Mouse (Mus musculus): Measurements from ENCODE around the gene Ccnd2. TPM values are rescaled to one million over a fixed set of nuclear protein-coding genes. Genes with fewer than 3 reads are reported as not detected.

Gene Ccnd2
- 957 and 1,016 TPM in 2 replicates for polyA plus RNA-seq (2014; fragmentation: Nextera tagmentation; extraction: Ambion mirVana)

DNA sequence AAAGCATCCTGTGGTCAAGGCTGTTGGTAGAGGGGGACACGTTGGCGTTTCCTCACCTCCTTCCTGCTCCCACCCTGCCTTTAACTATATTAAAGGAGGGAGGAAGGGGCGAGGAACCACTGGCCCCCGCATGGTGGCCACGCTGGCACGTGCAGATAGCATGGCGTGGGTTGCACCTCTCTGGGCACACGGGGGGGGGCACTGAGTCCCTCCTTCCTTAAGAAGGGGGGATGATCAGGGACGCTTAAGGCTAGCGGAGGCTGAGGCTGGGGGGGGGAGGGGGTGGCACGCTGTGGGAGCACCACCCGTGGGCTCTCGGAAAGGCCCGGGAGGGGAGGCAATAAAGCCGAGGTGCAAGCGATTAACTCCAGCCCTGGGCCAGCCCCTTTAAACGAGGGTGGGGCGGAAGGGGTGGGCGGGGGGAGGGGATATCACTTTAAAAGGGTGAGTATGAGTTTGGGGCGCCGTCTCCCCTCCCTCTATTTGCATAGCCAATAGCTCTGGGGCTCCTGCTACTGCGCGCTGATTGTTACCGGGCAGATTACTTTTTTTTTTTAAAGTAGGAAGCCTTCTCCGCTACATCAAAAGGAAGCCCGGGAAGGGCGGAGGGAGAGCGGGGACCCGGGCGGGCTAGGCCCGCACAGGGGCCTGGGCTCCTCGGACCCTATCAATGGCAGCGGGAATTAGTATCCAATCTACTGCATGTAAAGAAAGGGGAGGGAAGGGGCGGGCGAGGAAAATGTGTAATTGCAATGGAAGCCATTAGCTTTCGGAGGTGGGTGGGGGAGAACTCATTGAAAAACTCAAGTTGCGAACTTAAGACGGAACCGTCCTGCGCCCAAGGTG lies at the start of gene Ccnd2:
Gene Ccnd2, minus strand, starts transcription at position 88 of the 846 bp plus-strand sequence.
- DNase-seq (ENCODE audit: low spot score), result peak; percentile 93
- H3K36me3 ChIP-seq (replicated peaks; ENCODE audit: control insufficient read depth, insufficient read depth, low read depth, low read length), result no peaks in the 10 kb centered on the region
- under 1% methylated on average over 40 of the region's 40 CpGs for WGBS
- H3K4me2 ChIP-seq (ENCODE audit: low read depth, low read length), result peak within 1 kb of the TSS; percentile 84
- peak; percentile 68 for ATAC-seq (replicated peaks; ENCODE audit: insufficient number of reproducible peaks, low FRiP score, low TSS enrichment, low read depth)
- no peaks in the 10 kb centered on the region for H3K9me3 ChIP-seq (replicated peaks; ENCODE audit: control insufficient read depth, low read length)
- peak within 1 kb of the TSS; percentile 79 for H3K4me3 ChIP-seq (ENCODE audit: low read depth, low read length)
- H3K9ac ChIP-seq (replicated peaks; ENCODE audit: low read length), result peak within 1 kb of the TSS; percentile 68
- peaks cover 16% of the 10 kb centered on the region for H3K4me1 ChIP-seq (ENCODE audit: control insufficient read depth, insufficient read depth, low read length)
- no peaks in the 10 kb centered on the region for H3K27me3 ChIP-seq (ENCODE audit: control insufficient read depth, insufficient read depth, low read length)
- H3K27ac ChIP-seq (replicated peaks; ENCODE audit: low read depth, low read length), result peak within 1 kb of the TSS; percentile 92

DNA sequence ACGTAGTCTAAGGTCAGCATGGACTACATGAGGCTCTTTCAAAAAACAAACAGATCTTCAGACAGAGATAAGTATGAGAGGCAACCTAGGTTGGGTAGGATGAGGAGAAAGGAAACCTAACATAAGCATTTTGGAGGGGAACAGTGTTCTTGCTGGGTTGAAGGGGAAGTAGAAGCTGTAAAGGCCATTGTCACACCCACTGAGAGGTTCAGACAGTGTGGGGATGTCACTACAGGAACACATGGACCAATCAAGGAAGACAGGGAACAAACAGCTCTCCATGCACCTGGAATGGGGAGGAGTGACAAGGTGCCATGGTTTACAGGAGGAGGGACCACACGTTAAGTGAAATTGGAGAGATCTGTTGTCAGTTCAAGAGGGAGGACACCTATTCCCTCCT lies 45.0 kb upstream of the Ccnd2 start:
- H3K9ac ChIP-seq (replicated peaks; ENCODE audit: low read length), result no peak overlapping the region
- H3K36me3 ChIP-seq (replicated peaks; ENCODE audit: control insufficient read depth, insufficient read depth, low read depth, low read length), result no peaks in the 10 kb centered on the region
- H3K4me3 ChIP-seq (ENCODE audit: low read depth, low read length), result no peak overlapping the region
- H3K27me3 ChIP-seq (ENCODE audit: control insufficient read depth, insufficient read depth, low read length), result no peaks in the 10 kb centered on the region
- ATAC-seq (replicated peaks; ENCODE audit: insufficient number of reproducible peaks, low FRiP score, low TSS enrichment, low read depth) (no peak), DNase-seq (ENCODE audit: low spot score) (no peak)
- H3K9me3 ChIP-seq (replicated peaks; ENCODE audit: control insufficient read depth, low read length), result no peaks in the 10 kb centered on the region
- no peak overlapping the region for H3K4me2 ChIP-seq (ENCODE audit: low read depth, low read length)
- WGBS, result 86% methylated on average over 2 of the region's 2 CpGs
- no peaks in the 10 kb centered on the region for H3K4me1 ChIP-seq (ENCODE audit: control insufficient read depth, insufficient read depth, low read length)
- H3K27ac ChIP-seq (replicated peaks; ENCODE audit: low read depth, low read length), result no peak overlapping the region

DNA sequence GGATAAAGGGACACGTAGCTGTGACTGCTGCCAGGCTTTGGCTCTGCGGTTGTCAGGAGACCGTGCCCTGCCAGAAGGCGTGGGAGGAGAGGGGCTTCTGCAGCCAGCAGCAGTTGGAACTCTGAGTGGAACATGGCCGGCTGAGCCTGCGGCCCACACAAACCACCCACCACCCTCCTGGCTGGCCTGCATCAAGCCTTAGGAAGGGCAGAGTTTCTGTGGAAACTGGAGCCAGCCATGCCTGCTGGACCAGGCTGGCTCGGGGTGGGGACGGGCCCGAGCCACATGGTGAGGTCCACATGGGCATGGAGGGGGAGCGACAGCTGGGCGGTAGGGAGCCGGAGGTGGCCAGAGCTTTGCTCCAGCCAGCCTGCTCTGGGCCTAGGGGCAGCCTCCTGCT lies 29.3 kb upstream of the Ccnd2 start:
- H3K9ac ChIP-seq (replicated peaks; ENCODE audit: low read length), result no peak overlapping the region
- no peak overlapping the region for H3K4me3 ChIP-seq (ENCODE audit: low read depth, low read length)
- no peaks in the 10 kb centered on the region for H3K9me3 ChIP-seq (replicated peaks; ENCODE audit: control insufficient read depth, low read length)
- ATAC-seq (replicated peaks; ENCODE audit: insufficient number of reproducible peaks, low FRiP score, low TSS enrichment, low read depth) (no peak), DNase-seq (ENCODE audit: low spot score) (no peak)
- 84% methylated on average over 12 of the region's 12 CpGs for WGBS
- H3K36me3 ChIP-seq (replicated peaks; ENCODE audit: control insufficient read depth, insufficient read depth, low read depth, low read length), result no peaks in the 10 kb centered on the region
- no peaks in the 10 kb centered on the region; the same call in 1 of the 2 replicates for H3K4me1 ChIP-seq (ENCODE audit: control insufficient read depth, insufficient read depth, low read length)
- H3K27ac ChIP-seq (replicated peaks; ENCODE audit: low read depth, low read length), result no peak overlapping the region
- no peak overlapping the region for H3K4me2 ChIP-seq (ENCODE audit: low read depth, low read length)
- H3K27me3 ChIP-seq (ENCODE audit: control insufficient read depth, insufficient read depth, low read length), result no peaks in the 10 kb centered on the region

DNA sequence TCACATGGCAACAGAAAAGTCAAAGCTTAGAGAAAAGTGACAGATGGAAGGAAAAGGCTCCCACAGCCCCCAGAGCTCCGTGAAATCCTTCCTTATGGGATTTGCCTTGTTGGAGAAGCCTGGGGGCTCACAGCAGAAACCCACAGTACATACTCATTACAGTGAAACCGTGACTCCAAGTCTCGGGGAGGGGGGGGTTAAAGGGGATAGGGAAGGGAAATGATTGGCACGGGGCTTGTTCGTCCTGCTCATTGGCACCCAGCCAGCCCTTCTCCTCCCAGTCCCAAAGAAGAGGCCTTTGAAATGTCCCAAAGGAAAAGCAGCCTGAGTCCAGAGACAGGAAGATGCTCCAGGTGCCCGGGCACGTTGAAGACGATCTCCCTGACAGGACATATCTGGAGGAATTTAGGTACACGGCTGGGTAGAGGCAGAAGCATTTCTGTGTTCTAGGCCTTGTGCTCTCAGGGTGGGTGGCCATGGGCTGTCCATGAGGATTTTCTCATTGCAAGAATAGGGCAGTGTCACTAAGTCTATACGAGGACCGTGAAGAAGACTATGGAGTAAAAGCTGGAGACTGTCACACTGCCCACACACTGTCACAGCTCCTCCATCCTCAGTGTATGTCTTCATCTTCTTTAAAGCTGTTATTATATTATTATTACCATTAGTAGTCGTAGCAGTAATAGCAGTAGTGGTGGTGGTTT lies 27.2 kb upstream of the Ccnd2 start:
- no peaks in the 10 kb centered on the region for H3K9me3 ChIP-seq (replicated peaks; ENCODE audit: control insufficient read depth, low read length)
- H3K36me3 ChIP-seq (replicated peaks; ENCODE audit: control insufficient read depth, insufficient read depth, low read depth, low read length), result no peaks in the 10 kb centered on the region
- H3K9ac ChIP-seq (replicated peaks; ENCODE audit: low read length), result no peak overlapping the region
- H3K4me2 ChIP-seq (ENCODE audit: low read depth, low read length), result no peak overlapping the region
- ATAC-seq (replicated peaks; ENCODE audit: insufficient number of reproducible peaks, low FRiP score, low TSS enrichment, low read depth) (no peak), DNase-seq (ENCODE audit: low spot score) (peak; percentile 27)
- no peaks in the 10 kb centered on the region for H3K27me3 ChIP-seq (ENCODE audit: control insufficient read depth, insufficient read depth, low read length)
- 61% methylated on average over 12 of the region's 12 CpGs for WGBS
- no peak overlapping the region for H3K4me3 ChIP-seq (ENCODE audit: low read depth, low read length)
- no peaks in the 10 kb centered on the region; the same call in 1 of the 2 replicates for H3K4me1 ChIP-seq (ENCODE audit: control insufficient read depth, insufficient read depth, low read length)
- no peak overlapping the region for H3K27ac ChIP-seq (replicated peaks; ENCODE audit: low read depth, low read length)

DNA sequence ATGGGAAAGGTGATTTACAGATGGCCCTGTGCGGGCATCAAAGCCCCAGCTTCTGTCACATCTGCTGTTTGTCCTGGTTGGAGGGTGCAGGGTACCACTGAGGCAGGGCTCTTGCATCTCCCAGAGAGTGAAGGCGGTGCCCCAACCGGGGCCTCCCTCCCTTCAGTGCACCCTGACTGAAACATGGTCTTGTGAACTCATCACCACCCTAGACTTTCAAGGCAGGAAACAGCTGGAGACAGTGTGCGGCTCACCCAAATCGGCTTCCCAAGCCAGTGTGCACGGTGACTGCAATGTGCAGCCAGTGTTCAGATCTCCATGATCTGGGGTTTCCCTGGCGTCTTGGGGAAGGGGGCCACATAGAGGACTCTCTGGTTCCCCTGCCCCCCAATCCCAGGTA lies 26.0 kb upstream of the Ccnd2 start:
- no peak overlapping the region for H3K9ac ChIP-seq (replicated peaks; ENCODE audit: low read length)
- DNase-seq (ENCODE audit: low spot score), result no peak

DNA sequence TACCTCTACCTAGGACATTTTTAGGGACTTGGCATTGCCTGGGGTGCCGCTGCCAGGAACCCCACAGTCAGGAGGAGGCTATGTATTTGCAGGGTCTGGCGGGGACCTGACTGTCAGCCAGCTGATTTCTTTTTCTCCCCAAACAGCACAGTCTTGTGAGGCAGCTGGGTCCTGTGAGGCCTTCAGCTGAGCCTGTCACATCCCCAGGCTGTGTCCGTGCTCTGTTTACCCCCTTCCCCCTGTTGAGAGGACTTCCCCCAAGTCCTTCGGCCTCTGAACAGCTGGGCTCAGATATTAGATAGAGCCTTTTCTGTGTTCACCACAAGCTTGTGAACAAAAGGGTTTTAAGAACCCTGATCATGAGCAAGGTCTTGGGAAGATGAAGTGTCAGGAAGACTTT lies 25.4 kb upstream of the Ccnd2 start:
- Histone ChIP-seq H3K4me1 (ENCODE audit: control insufficient read depth, insufficient read depth, low read length) (no peaks in the 10 kb centered on the region; the same call in 1 of the 2 replicates), H3K4me3 (ENCODE audit: low read depth, low read length) (no peak overlapping the region), H3K9ac (replicated peaks; ENCODE audit: low read length) (no peak overlapping the region), H3K27ac (replicated peaks; ENCODE audit: low read depth, low read length) (no peak overlapping the region), H3K4me2 (ENCODE audit: low read depth, low read length) (no peak overlapping the region), H3K27me3 (ENCODE audit: control insufficient read depth, insufficient read depth, low read length) (no peaks in the 10 kb centered on the region), H3K36me3 (replicated peaks; ENCODE audit: control insufficient read depth, insufficient read depth, low read depth, low read length) (no peaks in the 10 kb centered on the region), H3K9me3 (replicated peaks; ENCODE audit: control insufficient read depth, low read length) (no peaks in the 10 kb centered on the region)
- ATAC-seq (replicated peaks; ENCODE audit: insufficient number of reproducible peaks, low FRiP score, low TSS enrichment, low read depth) (no peak), DNase-seq (ENCODE audit: low spot score) (no peak)
- WGBS, result 36% methylated on average over 4 of the region's 4 CpGs

More for the DNA sequence above, 26.0 kb upstream of the Ccnd2 start:
- Histone ChIP-seq H3K27ac (replicated peaks; ENCODE audit: low read depth, low read length) (no peak overlapping the region), H3K27me3 (ENCODE audit: control insufficient read depth, insufficient read depth, low read length) (no peaks in the 10 kb centered on the region), H3K4me3 (ENCODE audit: low read depth, low read length) (no peak overlapping the region), H3K9me3 (replicated peaks; ENCODE audit: control insufficient read depth, low read length) (no peaks in the 10 kb centered on the region), H3K4me1 (ENCODE audit: control insufficient read depth, insufficient read depth, low read length) (no peaks in the 10 kb centered on the region; the same call in 1 of the 2 replicates), H3K36me3 (replicated peaks; ENCODE audit: control insufficient read depth, insufficient read depth, low read depth, low read length) (no peaks in the 10 kb centered on the region), H3K4me2 (ENCODE audit: low read depth, low read length) (no peak overlapping the region)
- WGBS, result 61% methylated on average over 7 of the region's 7 CpGs
- no peak for ATAC-seq (replicated peaks; ENCODE audit: insufficient number of reproducible peaks, low FRiP score, low TSS enrichment, low read depth)

DNA sequence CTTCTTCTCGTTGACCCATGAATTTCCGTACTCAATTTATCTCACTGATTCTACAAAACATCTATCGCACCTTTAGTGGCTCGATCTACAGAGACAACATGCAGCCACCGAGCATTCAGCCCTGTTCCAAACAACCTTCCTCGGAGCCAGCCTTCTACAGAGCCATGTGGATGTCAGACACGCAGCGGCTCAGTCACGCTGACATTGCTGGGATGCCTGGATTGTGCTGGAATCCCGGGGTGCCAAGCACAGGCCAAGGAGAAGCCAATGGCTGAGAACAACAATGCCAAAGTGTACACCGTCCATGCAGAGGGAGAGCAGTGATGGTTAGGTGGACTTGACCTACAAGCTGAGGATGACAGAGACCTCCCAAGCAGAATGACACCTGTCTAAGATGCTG lies 20.5 kb upstream of the Ccnd2 start:
- H3K9me3 ChIP-seq (replicated peaks; ENCODE audit: control insufficient read depth, low read length), result no peaks in the 10 kb centered on the region
- DNase-seq (ENCODE audit: low spot score) (no peak), ATAC-seq (replicated peaks; ENCODE audit: insufficient number of reproducible peaks, low FRiP score, low TSS enrichment, low read depth) (no peak)
- no peak overlapping the region for H3K4me3 ChIP-seq (ENCODE audit: low read depth, low read length)
- no peaks in the 10 kb centered on the region for H3K36me3 ChIP-seq (replicated peaks; ENCODE audit: control insufficient read depth, insufficient read depth, low read depth, low read length)
- no peak overlapping the region for H3K4me2 ChIP-seq (ENCODE audit: low read depth, low read length)
- H3K27me3 ChIP-seq (ENCODE audit: control insufficient read depth, insufficient read depth, low read length), result no peaks in the 10 kb centered on the region
- no peak overlapping the region for H3K9ac ChIP-seq (replicated peaks; ENCODE audit: low read length)
- H3K4me1 ChIP-seq (ENCODE audit: control insufficient read depth, insufficient read depth, low read length), result no peaks in the 10 kb centered on the region
- no peak overlapping the region for H3K27ac ChIP-seq (replicated peaks; ENCODE audit: low read depth, low read length)
- 81% methylated on average over 11 of the region's 11 CpGs for WGBS

DNA sequence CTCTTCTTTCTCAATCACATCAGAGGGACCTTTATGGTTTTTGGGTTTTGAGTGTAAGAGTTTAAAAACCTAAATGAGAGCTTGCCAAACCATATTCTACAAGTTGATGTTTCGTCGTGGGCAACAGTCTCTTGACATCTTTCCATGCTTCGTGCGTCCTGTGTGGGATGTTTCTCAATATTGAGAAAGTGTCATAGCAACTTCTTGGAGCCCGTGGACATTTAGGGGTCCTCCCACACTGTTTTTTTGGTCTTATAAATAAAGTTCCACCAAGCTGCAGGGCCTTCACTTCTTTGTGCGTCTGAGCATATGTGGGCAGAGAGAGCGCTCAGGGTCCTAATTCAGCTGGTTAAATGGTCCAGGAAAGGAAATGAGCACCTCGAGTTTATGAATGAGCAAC lies 18.7 kb upstream of the Ccnd2 start:
- ATAC-seq (replicated peaks; ENCODE audit: insufficient number of reproducible peaks, low FRiP score, low TSS enrichment, low read depth), result no peak

More for the DNA sequence above, 18.7 kb upstream of the Ccnd2 start:
- H3K4me2 ChIP-seq (ENCODE audit: low read depth, low read length), result no peak overlapping the region
- no peak for DNase-seq (ENCODE audit: low spot score)
- no peaks in the 10 kb centered on the region for H3K4me1 ChIP-seq (ENCODE audit: control insufficient read depth, insufficient read depth, low read length)
- no peak overlapping the region for H3K27ac ChIP-seq (replicated peaks; ENCODE audit: low read depth, low read length)
- no peaks in the 10 kb centered on the region for H3K36me3 ChIP-seq (replicated peaks; ENCODE audit: control insufficient read depth, insufficient read depth, low read depth, low read length)
- H3K4me3 ChIP-seq (ENCODE audit: low read depth, low read length), result no peak overlapping the region
- no peaks in the 10 kb centered on the region for H3K27me3 ChIP-seq (ENCODE audit: control insufficient read depth, insufficient read depth, low read length)
- 88% methylated on average over 8 of the region's 8 CpGs for WGBS
- no peak overlapping the region for H3K9ac ChIP-seq (replicated peaks; ENCODE audit: low read length)
- H3K9me3 ChIP-seq (replicated peaks; ENCODE audit: control insufficient read depth, low read length), result no peaks in the 10 kb centered on the region

Data from embryonic facial prominence, embryonic 11.5 days (tissue).